Mouse (Mus musculus) kidney, adult 2 months (tissue): ENCODE results near the gene Pla2g4f. TPM values are rescaled to one million over a fixed set of nuclear protein-coding genes. Genes with fewer than 3 reads are reported as not detected.

Experiments
- DNase-seq: peaks from one replicate; pipeline ENCODE4 v3.0.0; 2021
- H3K27ac ChIP-seq: fragments of 200-500 bp; 2 replicates; pipeline ENCODE4 v1.5.1; 2012; ENCODE audit warnings: low read depth, low read length, control low read depth, inconsistent platforms; ENCODE audit not compliant: insufficient read depth
- H3K27me3 ChIP-seq: fragments of 200-500 bp; replicated peaks from 2 replicates; pipeline ENCODE4 v1.6.1; 2012; ENCODE audit warnings: mild to moderate bottlenecking, moderate library complexity, low read length, inconsistent platforms; ENCODE audit not compliant: control insufficient read depth, insufficient read depth
- H3K36me3 ChIP-seq: fragments of 200-500 bp; 2 replicates; pipeline ENCODE4 v1.6.1; 2012; ENCODE audit warnings: mild to moderate bottlenecking, moderate library complexity, low read length, inconsistent platforms; ENCODE audit not compliant: control insufficient read depth, insufficient read depth
- H3K4me1 ChIP-seq: fragments of 200-500 bp; 2 replicates; pipeline ENCODE4 v1.6.1; 2011; ENCODE audit warnings: low read length; ENCODE audit not compliant: control insufficient read depth, insufficient read depth
- H3K4me3 ChIP-seq: fragments of 200-500 bp; 2 replicates; pipeline ENCODE4 v1.5.1; 2011; ENCODE audit warnings: mild to moderate bottlenecking, low read depth, low read length, control low read depth; ENCODE audit not compliant: insufficient read depth
- CTCF ChIP-seq: fragments of 200-500 bp; conservative IDR thresholded peaks from 2 replicates; pipeline ENCODE4 v1.5.1; 2011; ENCODE audit warnings: low read depth, mild to moderate bottlenecking, control low read depth, low read length, moderate library complexity, mixed read lengths; ENCODE audit not compliant: insufficient read depth, insufficient read length
- POLR2A ChIP-seq: fragments of 200-500 bp; IDR thresholded peaks from one replicate; pipeline ENCODE4 v1.6.1; 2011; ENCODE audit warnings: low read depth, low read length, control low read depth
- WGBS: fragments of 180-500 bp; shearing (Covaris S2); methylation state at CpG from one replicate; pipeline ENCODE4 v1.1.7; 2018; 5-methylcytosine and 5-hydroxymethylcytosine counted together
- polyA plus RNA-seq: library from polyadenylated mRNA; depleted of rRNA; stranded (reverse); fragments of >200 nt; gene quantifications from 2 replicates; pipeline ENCODE4 v1.2.3, GENCODE M21; 2012

Gene Pla2g4f
- polyA plus RNA-seq, 1 experiment, result 0.25 TPM

GRCm38 (mm10) chr2:120279961-120280360 is 34.0 kb downstream of the Pla2g4f start:
- Histone ChIP-seq H3K27ac (no peak overlapping the region), H3K36me3 (no peaks in the 10 kb centered on the region), H3K4me1 (no peaks in the 10 kb centered on the region), H3K27me3 (no peaks in the 10 kb centered on the region), H3K4me3 (no peak overlapping the region)
- peak; percentile 57 for DNase-seq
- TF ChIP-seq POLR2A (no peak), CTCF (peak; percentile 82)
- 14% methylated on average over 8 of the region's 8 CpGs for WGBS

- no peaks in the 10 kb centered on the region for H3K36me3 ChIP-seq
- no peak for TF ChIP-seq CTCF
- TF ChIP-seq POLR2A, result no peak
- H3K4me1 ChIP-seq, result no peaks in the 10 kb centered on the region
- WGBS, result 73% methylated on average over 4 of the region's 4 CpGs
- H3K4me3 ChIP-seq, result no peak overlapping the region
- H3K27ac ChIP-seq, result no peak overlapping the region
- no peak for DNase-seq
- no peaks in the 10 kb centered on the region for H3K27me3 ChIP-seq
Measured at GRCm38 (mm10) chr2:120276951-120277350, 37.0 kb downstream of the Pla2g4f start.

DNA sequence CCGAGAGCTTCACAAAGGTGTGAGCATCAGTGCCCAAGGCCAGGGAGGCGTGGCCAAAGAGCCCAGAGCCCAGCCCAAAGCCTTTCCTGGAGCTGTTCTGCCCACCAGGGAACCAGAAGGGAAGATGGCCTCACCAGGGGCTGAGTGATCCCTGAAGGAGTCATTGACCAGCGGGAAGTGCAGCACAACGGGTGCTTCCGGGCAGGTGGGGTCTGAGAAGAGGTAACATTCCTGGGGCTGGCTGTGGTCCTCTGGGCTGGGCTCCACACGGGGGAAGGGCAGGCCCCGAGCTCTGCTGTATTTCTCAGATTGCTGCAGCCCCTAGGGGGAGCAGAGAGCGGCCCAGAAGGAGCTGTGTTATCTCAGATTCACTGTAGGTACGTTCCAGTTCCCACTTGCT is 45.3 kb downstream of the Pla2g4f start:
- no peak for DNase-seq
- Histone ChIP-seq H3K4me3 (no peak overlapping the region), H3K27me3 (no peaks in the 10 kb centered on the region), H3K27ac (no peak overlapping the region), H3K36me3 (no peaks in the 10 kb centered on the region), H3K4me1 (no peaks in the 10 kb centered on the region)
- WGBS, result 2% methylated on average over 9 of the region's 9 CpGs
- no peak for TF ChIP-seq CTCF

DNA sequence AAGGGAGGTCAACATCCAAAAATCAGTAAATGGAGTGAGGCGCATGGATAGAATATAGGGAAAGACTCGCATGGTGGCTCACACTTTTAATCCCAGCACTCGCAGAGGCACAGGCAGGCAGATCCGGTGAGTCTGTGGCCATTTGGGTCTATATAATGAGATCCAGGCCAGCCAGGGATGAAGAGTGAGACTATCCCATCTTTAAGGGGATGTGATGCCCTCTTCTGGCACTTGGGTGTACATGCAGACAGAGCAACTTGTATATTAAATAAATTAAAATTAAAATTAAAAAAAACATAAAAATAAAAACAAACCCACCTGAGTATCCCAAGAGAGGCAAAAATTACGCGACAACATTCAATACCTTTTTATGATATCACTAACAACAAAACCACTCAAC is 48.4 kb downstream of the Pla2g4f start:
- TF ChIP-seq POLR2A (no peak), CTCF (no peak)
- DNase-seq, result no peak
- Histone ChIP-seq H3K36me3 (no peaks in the 10 kb centered on the region), H3K4me1 (no peaks in the 10 kb centered on the region), H3K4me3 (no peak overlapping the region), H3K27me3 (no peaks in the 10 kb centered on the region), H3K27ac (no peak overlapping the region)
- 73% methylated on average over 6 of the region's 6 CpGs for WGBS

GRCm38 (mm10) chr2:120264858-120265257 is 49.1 kb downstream of the Pla2g4f start:
- Histone ChIP-seq H3K27me3 (no peaks in the 10 kb centered on the region), H3K4me3 (no peak overlapping the region), H3K36me3 (no peaks in the 10 kb centered on the region), H3K4me1 (no peaks in the 10 kb centered on the region), H3K27ac (no peak overlapping the region)
- no peak for TF ChIP-seq CTCF
- no peak for TF ChIP-seq POLR2A
- DNase-seq, result no peak
- 73% methylated on average over 10 of the region's 10 CpGs for WGBS

DNA sequence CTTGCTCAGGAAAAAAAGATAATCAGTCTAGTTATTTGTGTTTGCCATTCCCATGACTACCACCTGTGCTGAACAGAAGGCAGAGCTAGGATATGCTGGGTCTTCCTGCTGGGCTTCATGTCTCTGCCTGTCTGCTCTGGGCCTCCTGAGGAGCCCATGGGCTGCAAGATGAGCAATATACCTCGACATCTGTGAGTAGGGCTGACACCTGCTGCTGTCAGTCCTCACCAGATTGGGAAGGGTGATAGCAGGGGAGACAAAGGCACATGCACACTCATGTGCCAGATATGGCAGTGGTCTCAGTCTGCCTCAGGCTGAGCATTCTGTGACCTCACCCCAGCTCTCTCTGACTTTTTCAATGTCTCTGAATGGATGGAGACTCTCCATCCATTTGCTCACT is 51.1 kb downstream of the Pla2g4f start:
- WGBS, result 15% methylated on average over 1 of the region's 1 CpGs
- TF ChIP-seq CTCF (no peak), POLR2A (no peak)

DNA sequence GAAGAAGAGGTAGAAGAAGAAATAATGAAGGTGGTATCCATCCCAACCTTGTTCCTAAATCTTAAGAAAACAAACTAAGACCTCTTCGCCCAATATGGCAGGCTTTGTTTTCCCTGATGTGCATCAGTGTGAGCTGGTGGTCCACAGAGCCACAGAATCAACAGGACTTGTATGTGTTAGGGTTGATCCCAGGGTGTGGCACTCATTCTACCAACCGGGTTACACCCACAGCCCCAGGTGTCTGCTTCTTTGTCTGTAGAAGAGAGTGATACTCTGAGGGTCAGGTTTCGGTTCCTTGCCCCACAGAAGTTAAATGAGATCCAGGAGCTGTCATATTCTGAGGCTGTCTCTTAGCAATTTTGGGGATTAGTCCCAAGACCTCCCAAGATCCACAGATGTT is 52.6 kb downstream of the Pla2g4f start:
- Histone ChIP-seq H3K4me1 (no peaks in the 10 kb centered on the region), H3K27ac (no peak overlapping the region), H3K4me3 (no peak overlapping the region), H3K27me3 (no peaks in the 10 kb centered on the region), H3K36me3 (no peaks in the 10 kb centered on the region)
- no peak for DNase-seq
- no peak for TF ChIP-seq CTCF
- no peak for TF ChIP-seq POLR2A
- 73% methylated on average over 3 of the region's 3 CpGs for WGBS

More for the DNA sequence above, 51.1 kb downstream of the Pla2g4f start:
- Histone ChIP-seq H3K4me3 (no peak overlapping the region), H3K27ac (no peak overlapping the region), H3K36me3 (no peaks in the 10 kb centered on the region), H3K4me1 (no peaks in the 10 kb centered on the region), H3K27me3 (no peaks in the 10 kb centered on the region)
- DNase-seq, result no peak

- TF ChIP-seq POLR2A, result no peak
- TF ChIP-seq CTCF, result no peak
- H3K36me3 ChIP-seq, result no peaks in the 10 kb centered on the region
- H3K4me3 ChIP-seq, result no peak overlapping the region
- DNase-seq, result no peak
- H3K27me3 ChIP-seq, result no peaks in the 10 kb centered on the region
- H3K27ac ChIP-seq, result no peak overlapping the region
- no peaks in the 10 kb centered on the region for H3K4me1 ChIP-seq
Measured at GRCm38 (mm10) chr2:120256259-120256658, 57.7 kb downstream of the Pla2g4f start.
